ENCODE assay signal across 12 mouse cellular contexts in the genomic region with DNA sequence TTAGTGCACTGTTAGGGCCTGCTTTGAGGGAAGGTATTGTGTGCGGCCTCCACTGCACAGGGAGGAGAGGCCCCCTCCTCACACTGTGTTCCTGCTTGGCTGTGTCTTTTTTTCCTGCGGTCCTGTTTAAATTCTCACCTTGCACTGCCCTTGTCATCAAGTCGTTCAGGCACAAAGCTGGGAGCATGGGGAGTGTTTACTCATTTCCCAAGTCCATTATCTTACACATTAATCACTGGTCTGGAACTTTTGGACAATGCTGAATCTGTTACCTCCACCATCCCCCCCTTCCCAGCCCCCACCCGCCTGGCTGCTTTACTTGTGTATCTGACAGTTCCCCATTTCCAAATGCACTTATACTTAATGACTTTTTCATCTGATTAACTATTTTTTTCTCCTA.
DNase-seq lines count a peak whose midpoint lies in the region; ATAC-seq and TF ChIP-seq lines count a peak whose summit lies in the region.
"Had no signal": no experiment of that assay in that cellular context is flagged by ENCODE, and none has a peak within 500 bp of the region (broad histone marks: within the 10 kb centered on the region; RNA-seq: fewer than 3 reads in every experiment).

No protein-coding gene starts in this region.

- H3K4me3 ChIP-seq in forebrain, embryonic 10.5 days: peak overlapping the region; percentile 20; the same call in 1 of the 2 replicates
- H3K4me3 ChIP-seq in forebrain, postnatal 0 days (ENCODE audit: low read depth, low read length): no peak overlapping the region
- no peak overlapping the region for H3K4me3 ChIP-seq in MEL (ENCODE audit: control insufficient read depth in 1 of 2, insufficient read depth in 1 of 2, low read depth in 2 of 2, low read length in 2 of 2)
- no peak overlapping the region for H3K4me3 ChIP-seq in hindbrain, embryonic 10.5 days

- no peaks in the 10 kb centered on the region for H3K9me3 ChIP-seq in forebrain, embryonic 10.5 days
- H3K9me3 ChIP-seq in forebrain, postnatal 0 days (ENCODE audit: low read length): no peaks in the 10 kb centered on the region
- H3K9me3 ChIP-seq in MEL (replicated peaks; ENCODE audit: insufficient read depth, low read length): no peaks in the 10 kb centered on the region
- no peaks in the 10 kb centered on the region for H3K9me3 ChIP-seq in hindbrain, embryonic 10.5 days

- no peak for TF ChIP-seq CTCF in forebrain, postnatal 0 days (IDR thresholded peaks at IDR 0.05; ENCODE audit: low read depth)
- TF ChIP-seq CTCF in MEL (IDR thresholded peaks at IDR 0.05 in 2 of 3, conservative IDR thresholded peaks at IDR 0.05 in 1 of 3; ENCODE audit: control insufficient read depth in 1 of 3, insufficient read depth in 1 of 3, low read depth in 2 of 3, low read length in 3 of 3, poor library complexity in 1 of 3, severe bottlenecking in 1 of 3): no peak

- no peaks in the 10 kb centered on the region for H3K36me3 ChIP-seq in forebrain, embryonic 10.5 days (replicated peaks)
- H3K36me3 ChIP-seq in forebrain, postnatal 0 days (ENCODE audit: insufficient read depth): no peaks in the 10 kb centered on the region
- no peaks in the 10 kb centered on the region for H3K36me3 ChIP-seq in MEL (ENCODE audit: control insufficient read depth in 1 of 2, insufficient read depth in 2 of 2, low read length in 2 of 2)
- no peaks in the 10 kb centered on the region for H3K36me3 ChIP-seq in hindbrain, embryonic 10.5 days

- H3K27me3 ChIP-seq in forebrain, embryonic 10.5 days (ENCODE audit: poor library complexity, severe bottlenecking): no peaks in the 10 kb centered on the region
- no peaks in the 10 kb centered on the region for H3K27me3 ChIP-seq in forebrain, postnatal 0 days (ENCODE audit: insufficient read depth, low read length)
- no peaks in the 10 kb centered on the region for H3K27me3 ChIP-seq in MEL (ENCODE audit: control insufficient read depth in 1 of 2, insufficient read depth in 2 of 2, low read length in 2 of 2)
- H3K27me3 ChIP-seq in hindbrain, embryonic 10.5 days (ENCODE audit: insufficient read depth, poor library complexity, severe bottlenecking): no peaks in the 10 kb centered on the region

- WGBS in forebrain, embryonic 10.5 days: 14% methylated on average over 4 of the region's 4 CpGs
- 19% methylated on average over 4 of the region's 4 CpGs for WGBS in forebrain, postnatal 0 days
- WGBS in hindbrain, embryonic 10.5 days: 20% methylated on average over 4 of the region's 4 CpGs

- no peaks in the 10 kb centered on the region for H3K79me2 ChIP-seq in MEL (ENCODE audit: control insufficient read depth, insufficient read depth, low read length, poor library complexity)

- H3K27ac ChIP-seq in forebrain, embryonic 10.5 days: peak overlapping the region; percentile 78
- no peak overlapping the region for H3K27ac ChIP-seq in forebrain, postnatal 0 days (ENCODE audit: low read depth, low read length)
- no peak overlapping the region for H3K27ac ChIP-seq in MEL (ENCODE audit: control insufficient read depth, low read depth, low read length)
- peak overlapping the region; percentile 81 for H3K27ac ChIP-seq in hindbrain, embryonic 10.5 days

- DNase-seq in forebrain, embryonic 10.5 days (ENCODE audit: extremely low spot score, low spot score): no peak
- no peak for DNase-seq in forebrain, postnatal 0 days
- no peak for DNase-seq in MEL (ENCODE audit: low read depth, low spot score)
- peak; percentile 20 for DNase-seq in hindbrain, embryonic 10.5 days (ENCODE audit: low spot score)
- peak; percentile 3 to 24 for DNase-seq in kidney, postnatal 36 days
- DNase-seq in ovary, postnatal 10 days (ENCODE audit: low spot score): no peak
- no peak for DNase-seq in thymus, postnatal 14 days
- DNase-seq: adrenal gland, postnatal 10 days; cerebellum, postnatal 10 days had no signal

- no peak for TF ChIP-seq EP300 in MEL (IDR thresholded peaks at IDR 0.05; ENCODE audit: low read depth in 1 of 2, low read length in 2 of 2)

- TF ChIP-seq POLR2A in MEL (IDR thresholded peaks at IDR 0.05; ENCODE audit: control insufficient read depth in 1 of 2, insufficient read depth in 1 of 2, low read depth in 1 of 2, low read length in 2 of 2, poor library complexity in 1 of 2): no peak

- H3K4me1 ChIP-seq in forebrain, embryonic 10.5 days: peaks cover 64% of the 10 kb centered on the region
- peaks cover 7% of the 10 kb centered on the region; the same call in 1 of the 2 replicates for H3K4me1 ChIP-seq in forebrain, postnatal 0 days (ENCODE audit: insufficient read depth)
- H3K4me1 ChIP-seq in MEL (ENCODE audit: control insufficient read depth in 1 of 2, insufficient read depth in 2 of 2, low read length in 2 of 2): peaks cover 0 to 3% of the 10 kb centered on the region in 2 experiments; a peak in 1 of 4 replicates
- H3K4me1 ChIP-seq in hindbrain, embryonic 10.5 days (replicated peaks): peaks cover 48% of the 10 kb centered on the region

- no peak overlapping the region for H3K4me2 ChIP-seq in forebrain, postnatal 0 days (ENCODE audit: low read depth)
- H3K4me2 ChIP-seq: lung, embryonic 14.5 days had no signal

- no peak for ATAC-seq in forebrain, postnatal 0 days
- no peak for ATAC-seq in megakaryocyte-erythroid progenitor cell, adult 5-6 weeks (replicated peaks; ENCODE audit: low FRiP score, low TSS enrichment, poor library complexity, severe bottlenecking)
- ATAC-seq: inflammation-experienced regulatory T-cells, adult 6 months had no signal

- no peak overlapping the region for H3K9ac ChIP-seq in forebrain, postnatal 0 days
- no peak overlapping the region for H3K9ac ChIP-seq in MEL (ENCODE audit: control insufficient read depth, low read depth, low read length, poor library complexity, severe bottlenecking)
- H3K9ac ChIP-seq: lung, embryonic 14.5 days had no signal

- TF ChIP-seq RAD21 in MEL (IDR thresholded peaks at IDR 0.05; ENCODE audit: low read depth, low read length): no peak

TF ChIP-seq in MEL, 35 proteins besides CTCF, POLR2A, EP300 and RAD21:
- no peak for TF ChIP-seq MXI1 (IDR thresholded peaks at IDR 0.05; ENCODE audit: low read depth, low read length)
- peak; percentile 52; the same call in 1 of the 2 replicates for TF ChIP-seq ZNF384 (IDR thresholded peaks at IDR 0.05; ENCODE audit: low read depth, low read length)
- TF ChIP-seq HCFC1 (IDR thresholded peaks at IDR 0.05; ENCODE audit: low read depth, low read length): no peak
- no peak for TF ChIP-seq GATA1 (IDR thresholded peaks at IDR 0.05; ENCODE audit: low read depth, low read length)

Comparison
In these comparisons a context has a peak if more than half of its experiments do, and no peak if none do; other contexts are left out.
1. H3K27ac ChIP-seq: peak in forebrain, embryonic 10.5 days (single experiment) and hindbrain, embryonic 10.5 days (single experiment); none in forebrain, postnatal 0 days (single experiment) and MEL (single experiment).
2. DNase-seq: peak in hindbrain, embryonic 10.5 days (single experiment) and kidney, postnatal 36 days (2 of 2); none in forebrain, embryonic 10.5 days (single experiment), forebrain, postnatal 0 days (single experiment), MEL (single experiment), ovary, postnatal 10 days (single experiment) and thymus, postnatal 14 days (single experiment).